Mouse (Mus musculus) adrenal gland, postnatal 14 days (tissue): ENCODE data around the gene Zmynd19. TPM values are rescaled to one million over a fixed set of nuclear protein-coding genes. Genes with fewer than 3 reads are reported as not detected.

Experiments
- DNase-seq: peaks from one replicate; pipeline ENCODE4 v3.0.0; 2021; ENCODE audit warnings: mixed read lengths
- total RNA-seq: library from RNA; stranded (reverse); gene quantifications from 2 replicates; pipeline ENCODE4 v1.2.3, GENCODE M21; 2021

The Zmynd19 gene
- total RNA-seq, 1 experiment from 2014 or later = 24.5 TPM

GRCm38 (mm10) chr2:24942092-24942491 is 7.5 kb upstream of the Zmynd19 start:
- DNase-seq = no peak

- DNase-seq = peak; percentile 47
Observed at GRCm38 (mm10) chr2:24944304-24944703, 5.3 kb upstream of the Zmynd19 start.

DNA sequence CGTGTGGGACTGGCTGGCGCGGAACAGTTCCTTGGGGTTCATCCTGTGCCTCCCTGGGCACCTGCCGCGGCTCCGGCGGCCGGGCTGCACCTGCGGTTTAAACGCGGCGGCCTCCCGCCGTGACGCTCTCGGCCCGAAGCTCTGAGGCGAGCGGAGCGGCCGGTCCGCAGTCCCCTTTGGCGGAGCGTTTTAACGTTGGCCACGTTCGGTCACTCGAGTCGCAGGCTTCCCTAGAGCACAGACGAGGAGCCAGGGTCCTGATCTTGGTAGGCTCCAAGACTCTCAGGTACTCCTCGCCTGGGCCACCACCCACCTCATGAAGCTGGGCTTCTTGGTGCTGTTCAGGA is 570 bp downstream of the Zmynd19 start:
- DNase-seq = no peak

DNA sequence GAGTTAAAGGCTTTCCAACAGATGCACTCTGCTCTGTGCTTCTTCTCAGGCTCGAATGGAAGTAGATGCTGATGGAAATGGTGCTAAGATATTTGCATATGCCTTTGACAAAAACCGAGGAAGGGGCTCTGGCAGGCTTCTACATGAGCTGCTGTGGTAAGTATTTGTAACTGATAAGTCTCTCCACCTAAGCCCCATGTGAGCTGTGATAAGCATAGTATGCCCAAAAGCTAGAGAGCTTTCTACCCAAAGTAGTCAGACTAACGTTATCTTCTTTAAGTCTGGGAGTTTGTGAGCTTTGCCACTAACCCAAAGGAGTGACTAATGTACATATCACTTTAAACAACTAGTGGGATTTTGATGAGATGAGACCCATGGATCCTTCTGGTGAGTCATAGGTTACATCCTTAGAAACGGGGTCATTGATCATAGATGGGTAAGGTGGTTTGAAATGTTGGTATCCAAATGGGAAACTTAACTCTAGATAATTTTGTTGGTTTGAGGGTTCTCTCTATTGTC is 3.0 kb downstream of the Zmynd19 start:
- DNase-seq = no peak

- peak; percentile 66 for DNase-seq
Observed at GRCm38 (mm10) chr2:24960910-24961309, 11.3 kb downstream of the Zmynd19 start.

GRCm38 (mm10) chr2:24962304-24963000 is 12.9 kb downstream of the Zmynd19 start, which contains the start of gene Dph7:
Dph7 (plus strand) TSS chr2:24962400.
- peak; percentile 93 for DNase-seq

DNA sequence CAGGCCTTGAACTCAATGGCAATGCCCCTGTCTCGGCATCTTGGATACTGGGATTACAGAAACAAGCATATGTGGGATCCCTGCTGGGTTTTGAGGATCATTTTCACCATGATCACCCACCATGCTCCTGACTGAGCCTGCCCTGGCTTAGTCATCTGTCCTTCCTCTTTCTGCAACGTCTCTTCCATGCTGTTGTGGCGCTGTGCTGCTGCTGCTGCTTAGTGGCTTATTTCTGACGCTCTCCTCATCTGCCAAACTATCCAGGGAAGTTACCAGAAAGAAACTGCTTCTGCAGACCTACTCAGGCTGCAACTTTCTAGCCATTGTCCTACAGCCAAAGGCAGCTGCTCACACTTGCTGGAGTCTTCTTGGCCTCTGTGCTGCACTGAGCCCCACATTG is 20.8 kb downstream of the Zmynd19 start:
- DNase-seq = no peak

- DNase-seq = peak; percentile 44
Observed at GRCm38 (mm10) chr2:24974452-24974851, 24.9 kb downstream of the Zmynd19 start.

- peak; percentile 99 for DNase-seq
Observed at GRCm38 (mm10) chr2:24974906-24975703, 25.5 kb downstream of the Zmynd19 start, which contains the start of gene Mrpl41. Mrpl41 (minus strand) TSS chr2:24975098.

DNA sequence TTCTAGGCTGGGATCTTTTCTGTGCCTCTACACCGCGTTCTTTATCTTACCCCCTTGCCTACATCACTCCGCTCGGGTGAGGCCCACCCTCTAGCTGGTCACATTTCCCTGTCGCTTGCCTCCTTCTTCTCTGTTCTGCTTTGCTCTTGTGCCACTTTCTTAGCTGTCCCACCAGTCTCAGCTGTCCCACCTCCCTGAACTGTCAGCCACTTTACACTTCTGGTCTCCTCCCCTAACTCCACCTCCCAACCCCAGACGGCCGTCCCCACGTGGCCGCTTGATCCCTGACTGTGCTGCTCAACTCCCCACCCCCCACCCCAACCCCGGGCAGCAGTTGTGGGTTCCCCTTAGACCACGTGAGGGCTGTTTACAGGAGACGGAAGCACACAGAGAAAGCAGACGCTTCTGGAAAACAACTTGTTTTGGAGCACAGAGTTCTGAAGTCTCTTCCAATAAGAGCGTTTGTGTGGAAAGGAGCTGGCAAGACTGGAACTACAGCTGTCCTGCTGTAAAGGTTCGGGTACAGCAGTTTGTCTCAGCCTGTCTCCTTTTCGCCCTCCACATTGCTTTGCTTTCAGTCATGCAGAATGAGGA is 26.2 kb downstream of the Zmynd19 start, which contains the start of gene Pnpla7:
TSS of gene Pnpla7 (plus strand) at position 330 of the 594 bp plus-strand sequence.
- peak; percentile 92 for DNase-seq

GRCm38 (mm10) chr2:24976960-24977359 is 27.4 kb downstream of the Zmynd19 start:
- DNase-seq = no peak

DNA sequence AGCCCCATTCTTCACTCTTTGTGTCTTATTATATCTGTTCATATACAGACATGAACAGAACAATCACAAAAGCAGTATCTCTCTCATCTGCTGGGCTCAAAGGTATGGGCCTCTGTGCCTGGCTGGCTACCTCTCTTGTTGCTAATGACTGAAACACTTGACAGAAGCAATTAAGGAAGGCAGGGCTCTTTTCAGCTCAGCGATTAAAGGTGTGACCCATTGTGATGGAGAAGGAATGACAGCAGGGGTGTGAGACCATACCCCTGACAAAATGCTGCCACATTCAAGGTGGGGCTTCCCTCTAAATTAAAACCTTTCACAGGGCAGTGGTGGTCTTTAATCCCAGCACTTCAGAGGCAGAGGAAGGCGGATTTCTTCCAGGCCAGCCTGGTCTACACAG is 38.2 kb downstream of the Zmynd19 start:
- DNase-seq = no peak

- DNase-seq = peak; percentile 41
Observed at GRCm38 (mm10) chr2:24995332-24995731, 45.7 kb downstream of the Zmynd19 start.

GRCm38 (mm10) chr2:24996471-24996870 is 46.9 kb downstream of the Zmynd19 start:
- peak; percentile 88 for DNase-seq

GRCm38 (mm10) chr2:25000544-25001235 is 51.1 kb downstream of the Zmynd19 start:
- peak; percentile 70 for DNase-seq

GRCm38 (mm10) chr2:25003946-25004786 is 54.6 kb downstream of the Zmynd19 start:
- DNase-seq = no peak

GRCm38 (mm10) chr2:25006767-25007166 is 57.2 kb downstream of the Zmynd19 start:
- no peak for DNase-seq

- DNase-seq = peak; percentile 19
Observed at GRCm38 (mm10) chr2:25008250-25008649, 58.7 kb downstream of the Zmynd19 start.
